Mouse (Mus musculus) G1E (cell line): Measurements from ENCODE around the gene Rgs3.

Experiments used
- CTCF ChIP-seq: IDR thresholded peaks from 2 replicates; pipeline ENCODE4 v1.5.1; 2012; ENCODE audit warnings: low read depth, low read length, inconsistent platforms, mixed read lengths
- GATA1 ChIP-seq: IDR thresholded peaks from 2 replicates; pipeline ENCODE4 v1.6.1; 2012; ENCODE audit warnings: borderline replicate concordance, low read length, inconsistent platforms, mixed read lengths
- TAL1 ChIP-seq: conservative IDR thresholded peaks from 2 replicates; pipeline ENCODE4 v1.6.1; 2012; ENCODE audit warnings: low read depth, low read length, inconsistent platforms, mixed read lengths

GRCm38 (mm10) chr4:62652215-62652614 is 92.6 kb downstream of the Rgs3 start:
- TF ChIP-seq CTCF (no peak), GATA1 (no peak), TAL1 (no peak)
